Mouse (Mus musculus): ENCODE measurements around the gene Nebl. TPM values are rescaled to one million over a fixed set of nuclear protein-coding genes. Genes with fewer than 3 reads are reported as not detected.
A peak's percentile ranks its signal among the peaks of the same experiment; 100 is the strongest.

Nebl gene
- polyA plus RNA-seq, 1 experiment from 2014 or later: 9.4 TPM

- Histone ChIP-seq H3K27ac (replicated peaks; ENCODE audit: low read depth, low read length) (no peak overlapping the region), H3K4me2 (ENCODE audit: low read depth, low read length) (no peak overlapping the region), H3K4me1 (ENCODE audit: control insufficient read depth, insufficient read depth, low read length) (no peaks in the 10 kb centered on the region), H3K9ac (ENCODE audit: low read depth, low read length) (no peak overlapping the region), H3K9me3 (ENCODE audit: control insufficient read depth, low read length) (no peaks in the 10 kb centered on the region), H3K4me3 (ENCODE audit: low read depth, low read length) (no peak overlapping the region), H3K36me3 (ENCODE audit: control insufficient read depth, insufficient read depth, low read length) (no peaks in the 10 kb centered on the region), H3K27me3 (replicated peaks; ENCODE audit: control insufficient read depth, insufficient read depth, low read length) (no peaks in the 10 kb centered on the region)
- ATAC-seq (ENCODE audit: low read depth) (no peak), DNase-seq (ENCODE audit: low spot score) (no peak)
- 87% methylated on average over 6 of the region's 6 CpGs for whole genome bisulfite sequencing
These were observed 145.8 kb downstream of the Nebl start for GRCm38 (mm10) chr2:17585329-17585992.

- no peak overlapping the region for H3K27ac ChIP-seq (replicated peaks; ENCODE audit: low read depth, low read length)
- no peaks in the 10 kb centered on the region for H3K9me3 ChIP-seq (ENCODE audit: control insufficient read depth, low read length)
- DNase-seq (ENCODE audit: low spot score): no peak
- H3K36me3 ChIP-seq (ENCODE audit: control insufficient read depth, insufficient read depth, low read length): no peaks in the 10 kb centered on the region
- no peak overlapping the region for H3K4me2 ChIP-seq (ENCODE audit: low read depth, low read length)
- 71% methylated on average over 3 of the region's 3 CpGs for WGBS
- no peak overlapping the region for H3K4me3 ChIP-seq (ENCODE audit: low read depth, low read length)
- H3K4me1 ChIP-seq (ENCODE audit: control insufficient read depth, insufficient read depth, low read length): no peaks in the 10 kb centered on the region
- no peak overlapping the region for H3K9ac ChIP-seq (ENCODE audit: low read depth, low read length)
- ATAC-seq (ENCODE audit: low read depth): 0 out of 2 replicates have a peak, but pooled peaks have one; percentile 44
- no peaks in the 10 kb centered on the region for H3K27me3 ChIP-seq (replicated peaks; ENCODE audit: control insufficient read depth, insufficient read depth, low read length)
These were observed 155.6 kb downstream of the Nebl start for GRCm38 (mm10) chr2:17575648-17576047.

DNA sequence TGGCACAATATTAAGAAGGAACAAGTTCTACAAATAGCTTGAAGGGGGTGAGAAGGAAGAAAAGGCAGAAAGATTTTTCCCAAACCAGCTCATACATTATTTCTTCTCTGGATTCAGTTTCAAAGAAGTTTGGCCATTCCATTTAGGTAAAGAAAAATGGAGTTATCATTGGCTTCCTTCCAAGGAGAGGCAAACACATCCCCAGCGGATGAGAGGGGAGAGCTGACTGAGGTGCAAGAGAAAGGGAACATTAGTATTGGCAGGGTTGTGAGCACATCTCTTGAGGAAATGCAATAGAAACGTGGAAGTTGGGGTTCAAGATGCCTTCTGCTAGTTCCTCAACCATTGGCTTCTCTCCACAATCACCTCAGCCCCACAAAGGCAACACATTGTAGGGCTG lies 159.5 kb downstream of the Nebl start:
- Histone ChIP-seq H3K9me3 (ENCODE audit: control insufficient read depth, low read length) (no peaks in the 10 kb centered on the region), H3K27me3 (replicated peaks; ENCODE audit: control insufficient read depth, insufficient read depth, low read length) (no peaks in the 10 kb centered on the region), H3K27ac (replicated peaks; ENCODE audit: low read depth, low read length) (no peak overlapping the region), H3K4me3 (ENCODE audit: low read depth, low read length) (no peak overlapping the region), H3K4me1 (ENCODE audit: control insufficient read depth, insufficient read depth, low read length) (no peaks in the 10 kb centered on the region), H3K36me3 (ENCODE audit: control insufficient read depth, insufficient read depth, low read length) (no peaks in the 10 kb centered on the region), H3K4me2 (ENCODE audit: low read depth, low read length) (no peak overlapping the region), H3K9ac (ENCODE audit: low read depth, low read length) (no peak overlapping the region)
- ATAC-seq (ENCODE audit: low read depth): no peak
- WGBS: 49% methylated on average over 2 of the region's 2 CpGs
- no peak for DNase-seq (ENCODE audit: low spot score)

DNA sequence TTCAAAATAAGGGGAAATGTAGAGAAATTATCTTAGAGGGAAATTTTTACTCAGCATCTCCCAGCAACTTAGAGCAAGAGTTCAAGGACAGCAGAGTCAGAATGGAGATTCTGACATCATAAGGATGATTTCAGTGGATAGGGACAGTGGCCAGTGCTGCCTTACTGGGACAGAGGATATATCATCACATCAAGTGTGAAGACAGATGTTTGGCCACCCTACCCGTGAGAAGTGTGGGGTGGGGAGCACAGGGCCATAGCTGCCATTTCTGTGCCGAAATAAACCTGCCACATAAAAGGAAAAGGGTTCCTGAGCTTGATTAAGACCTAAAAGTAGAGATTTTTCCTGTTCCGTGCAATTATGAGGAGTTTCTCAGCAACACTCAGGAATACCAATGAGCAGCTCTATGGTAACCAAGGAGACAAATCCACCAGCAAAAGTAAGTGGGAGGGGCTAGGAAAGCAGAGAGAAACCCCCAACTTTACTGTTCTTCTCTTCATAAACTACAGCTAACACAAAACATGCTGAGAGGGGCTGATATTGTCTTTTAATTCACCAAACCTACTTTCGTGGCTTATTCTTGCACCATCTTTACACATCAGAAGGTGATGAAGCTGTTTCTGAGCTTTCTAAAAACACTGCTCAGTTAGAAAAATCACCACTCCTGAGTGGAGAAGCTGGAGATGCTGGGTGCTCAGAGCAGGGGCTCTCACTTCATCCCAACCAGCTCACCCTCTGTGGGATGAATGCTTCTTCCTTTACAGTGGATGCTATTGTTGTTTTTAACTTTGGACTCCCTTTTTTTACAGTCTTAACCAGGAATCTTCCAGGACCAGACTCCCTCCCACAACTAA lies 172.1 kb downstream of the Nebl start:
- Histone ChIP-seq H3K36me3 (ENCODE audit: control insufficient read depth, insufficient read depth, low read length) (no peaks in the 10 kb centered on the region), H3K9me3 (ENCODE audit: control insufficient read depth, low read length) (no peaks in the 10 kb centered on the region), H3K4me1 (ENCODE audit: control insufficient read depth, insufficient read depth, low read length) (no peaks in the 10 kb centered on the region), H3K4me3 (ENCODE audit: low read depth, low read length) (no peak overlapping the region), H3K9ac (ENCODE audit: low read depth, low read length) (no peak overlapping the region), H3K27ac (replicated peaks; ENCODE audit: low read depth, low read length) (no peak overlapping the region), H3K4me2 (ENCODE audit: low read depth, low read length) (no peak overlapping the region), H3K27me3 (replicated peaks; ENCODE audit: control insufficient read depth, insufficient read depth, low read length) (no peaks in the 10 kb centered on the region)
- WGBS: 62% methylated on average over 4 of the region's 4 CpGs
- ATAC-seq (ENCODE audit: low read depth): no peak
- no peak for DNase-seq (ENCODE audit: low spot score)

DNA sequence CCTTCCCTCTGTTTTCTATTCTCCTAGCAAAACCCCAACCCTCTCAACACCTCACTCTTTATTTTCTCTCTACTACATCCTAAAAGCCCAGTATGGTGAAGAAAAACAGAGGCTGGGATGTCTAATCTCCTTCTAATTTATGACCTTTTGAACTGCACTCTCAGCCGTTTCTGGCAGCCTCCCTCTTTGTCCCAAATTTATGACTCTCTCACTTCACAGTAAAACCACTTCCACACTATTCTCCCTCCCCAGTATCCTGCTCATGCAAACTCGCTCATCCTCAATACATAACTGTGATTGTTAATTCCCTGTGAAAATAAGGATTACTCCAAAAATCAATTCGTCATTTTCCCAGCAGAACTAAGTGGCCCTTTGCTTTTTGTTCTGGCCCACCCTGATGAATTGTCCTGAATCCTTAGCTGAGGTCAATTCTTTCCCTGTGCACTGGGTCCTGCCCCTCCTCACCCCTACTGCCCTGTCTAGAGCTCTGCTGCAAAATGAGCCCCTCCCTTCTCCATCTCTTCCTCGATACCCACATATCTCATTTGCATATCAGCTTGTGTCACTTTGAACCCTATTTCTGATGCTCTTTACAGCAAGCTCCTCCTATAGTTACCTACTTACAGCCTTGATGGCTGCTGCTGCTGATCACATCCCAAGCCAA lies 181.2 kb downstream of the Nebl start:
- no peaks in the 10 kb centered on the region for H3K36me3 ChIP-seq (ENCODE audit: control insufficient read depth, insufficient read depth, low read length)
- no peak overlapping the region for H3K27ac ChIP-seq (replicated peaks; ENCODE audit: low read depth, low read length)
- no peak overlapping the region for H3K4me2 ChIP-seq (ENCODE audit: low read depth, low read length)
- no peaks in the 10 kb centered on the region for H3K9me3 ChIP-seq (ENCODE audit: control insufficient read depth, low read length)
- no peak overlapping the region for H3K9ac ChIP-seq (ENCODE audit: low read depth, low read length)
- ATAC-seq (ENCODE audit: low read depth) (no peak), DNase-seq (ENCODE audit: low spot score) (no peak)
- WGBS: 53% methylated on average over 4 of the region's 4 CpGs
- H3K4me1 ChIP-seq (ENCODE audit: control insufficient read depth, insufficient read depth, low read length): no peaks in the 10 kb centered on the region
- no peak overlapping the region for H3K4me3 ChIP-seq (ENCODE audit: low read depth, low read length)
- H3K27me3 ChIP-seq (replicated peaks; ENCODE audit: control insufficient read depth, insufficient read depth, low read length): no peaks in the 10 kb centered on the region

GRCm38 (mm10) chr2:17546354-17546948 lies 184.8 kb downstream of the Nebl start:
- H3K4me2 ChIP-seq (ENCODE audit: low read depth, low read length): no peak overlapping the region
- WGBS: 67% methylated on average over 3 of the region's 3 CpGs
- H3K9ac ChIP-seq (ENCODE audit: low read depth, low read length): no peak overlapping the region
- no peaks in the 10 kb centered on the region for H3K4me1 ChIP-seq (ENCODE audit: control insufficient read depth, insufficient read depth, low read length)
- no peak overlapping the region for H3K27ac ChIP-seq (replicated peaks; ENCODE audit: low read depth, low read length)
- DNase-seq (ENCODE audit: low spot score): peak; percentile 52
- H3K4me3 ChIP-seq (ENCODE audit: low read depth, low read length): no peak overlapping the region
- H3K36me3 ChIP-seq (ENCODE audit: control insufficient read depth, insufficient read depth, low read length): no peaks in the 10 kb centered on the region
- ATAC-seq (ENCODE audit: low read depth): no peak; the same call in 1 of the 2 replicates
- H3K9me3 ChIP-seq (ENCODE audit: control insufficient read depth, low read length): no peaks in the 10 kb centered on the region
- H3K27me3 ChIP-seq (replicated peaks; ENCODE audit: control insufficient read depth, insufficient read depth, low read length): no peaks in the 10 kb centered on the region; the same call in 1 of the 2 replicates

DNA sequence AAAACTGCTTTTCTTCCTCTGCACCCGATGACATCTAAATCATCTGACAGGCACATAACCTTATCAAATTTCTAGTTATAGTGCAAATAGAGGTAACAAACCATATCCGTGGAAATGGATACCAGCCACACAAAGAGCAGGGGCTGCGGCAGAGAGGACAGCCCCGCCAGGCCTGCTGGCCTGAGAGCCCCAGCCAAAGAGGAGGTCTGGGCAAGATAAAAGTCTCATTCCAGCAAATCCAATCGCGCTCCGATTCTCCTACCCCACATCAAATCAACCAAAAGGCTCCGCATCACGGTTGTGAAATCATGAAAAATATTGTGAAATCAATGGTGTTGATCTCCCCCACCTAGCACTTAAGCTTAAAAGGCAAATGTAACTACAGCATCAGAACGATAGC lies 191.5 kb downstream of the Nebl start:
- Histone ChIP-seq H3K27me3 (replicated peaks; ENCODE audit: control insufficient read depth, insufficient read depth, low read length) (no peaks in the 10 kb centered on the region; the same call in 1 of the 2 replicates), H3K27ac (replicated peaks; ENCODE audit: low read depth, low read length) (no peak overlapping the region), H3K9me3 (ENCODE audit: control insufficient read depth, low read length) (no peaks in the 10 kb centered on the region), H3K9ac (ENCODE audit: low read depth, low read length) (no peak overlapping the region), H3K4me1 (ENCODE audit: control insufficient read depth, insufficient read depth, low read length) (no peaks in the 10 kb centered on the region; the same call in 1 of the 2 replicates), H3K36me3 (ENCODE audit: control insufficient read depth, insufficient read depth, low read length) (no peaks in the 10 kb centered on the region), H3K4me2 (ENCODE audit: low read depth, low read length) (no peak overlapping the region), H3K4me3 (ENCODE audit: low read depth, low read length) (no peak overlapping the region)
- ATAC-seq (ENCODE audit: low read depth): no peak
- 49% methylated on average over 10 of the region's 10 CpGs for WGBS
- DNase-seq (ENCODE audit: low spot score): no peak

DNA sequence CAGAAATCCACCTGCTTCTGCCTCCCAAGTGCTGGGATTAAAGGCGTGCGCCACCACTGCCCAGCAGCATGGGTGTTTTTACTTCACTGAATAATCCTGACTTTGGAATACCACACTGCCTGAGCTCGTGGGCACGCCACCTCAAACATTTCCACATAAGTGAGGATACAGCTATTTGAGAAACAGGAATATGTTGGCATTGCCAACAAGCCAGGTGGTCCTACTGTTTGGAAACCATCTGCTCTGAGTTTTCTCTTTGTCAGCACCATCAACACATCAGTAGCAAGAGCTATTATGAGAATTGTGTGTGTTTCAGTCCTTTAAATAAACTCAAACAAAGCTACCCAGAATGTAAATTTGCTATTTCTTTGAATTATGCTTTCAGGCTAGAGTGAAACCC lies 192.8 kb downstream of the Nebl start:
- Histone ChIP-seq H3K4me1 (ENCODE audit: control insufficient read depth, insufficient read depth, low read length) (no peaks in the 10 kb centered on the region; the same call in 1 of the 2 replicates), H3K4me2 (ENCODE audit: low read depth, low read length) (no peak overlapping the region), H3K9me3 (ENCODE audit: control insufficient read depth, low read length) (no peaks in the 10 kb centered on the region), H3K36me3 (ENCODE audit: control insufficient read depth, insufficient read depth, low read length) (no peaks in the 10 kb centered on the region), H3K27me3 (replicated peaks; ENCODE audit: control insufficient read depth, insufficient read depth, low read length) (no peaks in the 10 kb centered on the region; the same call in 1 of the 2 replicates), H3K4me3 (ENCODE audit: low read depth, low read length) (no peak overlapping the region), H3K9ac (ENCODE audit: low read depth, low read length) (no peak overlapping the region), H3K27ac (replicated peaks; ENCODE audit: low read depth, low read length) (no peak overlapping the region)
- 80% methylated on average over 4 of the region's 4 CpGs for WGBS
- no peak for DNase-seq (ENCODE audit: low spot score)
- no peak for ATAC-seq (ENCODE audit: low read depth)
